Mouse (Mus musculus) heart, adult 2 months (tissue): Measurements from ENCODE around the gene Hmgb4. TPM values are rescaled to one million over a fixed set of nuclear protein-coding genes. Genes with fewer than 3 reads are reported as not detected.

Experiments used
- DNase-seq, 2 experiments: peaks; one replicate each; pipeline ENCODE4 v3.0.0; 2021
- H3K27ac ChIP-seq: fragments of 200-600 bp; 2 replicates; pipeline ENCODE4 v1.8.1; 2022
- H3K27me3 ChIP-seq: fragments of 200-500 bp; 2 replicates; pipeline ENCODE4 v1.6.1; 2012; ENCODE audit warnings: mild to moderate bottlenecking, low read length, inconsistent platforms, mixed read lengths; ENCODE audit not compliant: control insufficient read depth, insufficient read depth
- H3K36me3 ChIP-seq: fragments of 200-500 bp; 2 replicates; pipeline ENCODE4 v1.6.1; 2012; ENCODE audit warnings: low read length, inconsistent platforms; ENCODE audit not compliant: control insufficient read depth, insufficient read depth
- H3K4me1 ChIP-seq: fragments of 200-500 bp; 2 replicates; pipeline ENCODE4 v1.6.1; 2011; ENCODE audit warnings: low read length; ENCODE audit not compliant: control insufficient read depth, insufficient read depth
- H3K4me3 ChIP-seq: fragments of 200-600 bp; 2 replicates; pipeline ENCODE4 v1.8.1; 2022
- H3K79me2 ChIP-seq: fragments of 200-500 bp; replicated peaks from 2 replicates; pipeline ENCODE4 v1.6.1; 2012; ENCODE audit warnings: mild to moderate bottlenecking, inconsistent platforms, low read length, moderate library complexity, mixed read lengths; ENCODE audit not compliant: control insufficient read depth, insufficient read depth
- H3K9ac ChIP-seq: fragments of 200-500 bp; 2 replicates; pipeline ENCODE4 v1.6.1; 2012; ENCODE audit warnings: low read depth, mild to moderate bottlenecking, control low read depth, inconsistent platforms, low read length, mixed read lengths
- CTCF ChIP-seq: fragments of 200-600 bp; IDR thresholded peaks from 2 replicates; pipeline ENCODE4 v1.8.1; 2022; ENCODE audit warnings: antibody characterized with exemption, mild to moderate bottlenecking, moderate library complexity
- EP300 ChIP-seq: fragments of 200-500 bp; IDR thresholded peaks from 2 replicates; pipeline ENCODE4 v1.6.1; 2011; ENCODE audit warnings: low read depth, low read length, control low read depth; ENCODE audit not compliant: insufficient read depth
- POLR2A ChIP-seq: fragments of 200-500 bp; IDR thresholded peaks from 2 replicates; pipeline ENCODE4 v1.6.1; 2011; ENCODE audit warnings: mild to moderate bottlenecking, low read depth, low read length, control low read depth; ENCODE audit not compliant: insufficient read depth
- WGBS: fragments of 180-500 bp; shearing (Covaris S2); methylation state at CpG from one replicate; pipeline ENCODE4 v1.1.7; 2018; 5-methylcytosine and 5-hydroxymethylcytosine counted together
- intact Hi-C: fragments of 180-260 bp; cut with DNase I; formaldehyde crosslinking; loops from one replicate; pipeline ENCODE4 v1.15.1; 2025
- long read RNA-seq: library from polyadenylated mRNA; stranded (forward); transcript quantifications from one replicate; pipeline ENCODE4 v2.0.0, GENCODE M21; 2021
- polyA plus RNA-seq: library from polyadenylated mRNA; depleted of rRNA; stranded (reverse); fragments of >200 nt; gene quantifications from 2 replicates; pipeline ENCODE4 v1.2.3, GENCODE M21; 2012; rRNA removed
- total RNA-seq, 2 experiments: library from RNA; stranded (reverse); gene quantifications; 2 replicates each; pipeline ENCODE4 v1.2.3; 2021

Gene Hmgb4
- total RNA-seq (not detected), polyA plus RNA-seq (0.25 TPM in 1 of 2 replicates, not detected in the other)
- long read RNA-seq = 0 reads

DNA sequence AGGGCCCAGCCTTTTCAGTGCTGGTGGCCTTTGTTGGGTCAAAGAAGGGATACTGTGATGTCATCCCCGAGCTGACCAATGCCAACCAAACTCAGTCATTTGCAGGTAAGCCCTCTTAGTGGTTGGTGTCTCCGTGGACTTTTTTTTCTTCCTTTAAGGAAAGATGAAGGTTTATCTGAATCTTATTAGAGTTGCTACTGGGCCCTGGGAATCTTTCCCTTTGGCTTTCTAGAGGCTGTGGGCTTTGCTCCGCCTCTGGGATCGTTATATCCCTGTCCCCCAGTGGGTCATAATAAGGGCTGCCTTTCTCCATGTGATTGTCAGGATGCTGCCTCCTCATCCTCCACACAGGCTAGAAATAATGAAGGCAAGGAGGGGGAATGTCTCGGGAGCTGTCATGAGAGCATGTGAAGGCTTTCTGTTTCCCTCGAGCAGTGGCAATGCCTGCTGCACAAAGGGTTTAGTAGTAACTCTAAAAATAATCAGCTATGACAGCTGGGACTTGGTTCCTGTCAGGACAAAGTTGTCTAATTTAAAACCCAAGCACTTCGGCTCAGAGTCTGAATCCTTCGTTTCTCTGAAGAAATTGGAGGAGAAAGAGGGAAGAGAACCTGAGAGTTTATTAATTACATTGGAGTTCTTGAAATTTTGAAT lies at the start of gene Hmgb4:
TSS of gene Hmgb4 (minus strand) at position 51 of the 654 bp plus-strand sequence.
- Histone ChIP-seq H3K79me2 (no peaks in the 10 kb centered on the region), H3K9ac (no peak within 1 kb of the TSS), H3K36me3 (no peaks in the 10 kb centered on the region), H3K27ac (no peak within 1 kb of the TSS), H3K4me1 (no peaks in the 10 kb centered on the region), H3K4me3 (no peak within 1 kb of the TSS), H3K27me3 (no peaks in the 10 kb centered on the region)
- no peak for DNase-seq
- WGBS = 61% methylated on average over 8 of the region's 8 CpGs
- TF ChIP-seq POLR2A = no peak
- TF ChIP-seq EP300 = no peak
- no peak for TF ChIP-seq CTCF
- intact Hi-C loops = no loop called here

GRCm38 (mm10) chr4:128306011-128306410 lies 45.3 kb upstream of the Hmgb4 start:
- Histone ChIP-seq H3K27ac (no peak overlapping the region), H3K79me2 (no peaks in the 10 kb centered on the region), H3K9ac (no peak overlapping the region), H3K27me3 (no peaks in the 10 kb centered on the region), H3K36me3 (no peaks in the 10 kb centered on the region), H3K4me3 (no peak overlapping the region), H3K4me1 (no peaks in the 10 kb centered on the region)
- TF ChIP-seq CTCF = no peak
- TF ChIP-seq EP300 = no peak
- TF ChIP-seq POLR2A = no peak
- WGBS = 87% methylated on average over 8 of the region's 8 CpGs
- intact Hi-C loops = no loop called here
- no peak for DNase-seq

- DNase-seq = no peak
- H3K36me3 ChIP-seq = no peaks in the 10 kb centered on the region
- no peaks in the 10 kb centered on the region for H3K4me1 ChIP-seq
- TF ChIP-seq EP300 (no peak), CTCF (no peak), POLR2A (no peak)
- H3K27me3 ChIP-seq = no peaks in the 10 kb centered on the region
- H3K4me3 ChIP-seq = no peak overlapping the region
- intact Hi-C loops = no loop called here
- no peak overlapping the region for H3K9ac ChIP-seq
- no peaks in the 10 kb centered on the region for H3K79me2 ChIP-seq
- H3K27ac ChIP-seq = no peak overlapping the region
- 68% methylated on average over 8 of the region's 8 CpGs for WGBS
Observed at GRCm38 (mm10) chr4:128304049-128304448, 43.3 kb upstream of the Hmgb4 start.

DNA sequence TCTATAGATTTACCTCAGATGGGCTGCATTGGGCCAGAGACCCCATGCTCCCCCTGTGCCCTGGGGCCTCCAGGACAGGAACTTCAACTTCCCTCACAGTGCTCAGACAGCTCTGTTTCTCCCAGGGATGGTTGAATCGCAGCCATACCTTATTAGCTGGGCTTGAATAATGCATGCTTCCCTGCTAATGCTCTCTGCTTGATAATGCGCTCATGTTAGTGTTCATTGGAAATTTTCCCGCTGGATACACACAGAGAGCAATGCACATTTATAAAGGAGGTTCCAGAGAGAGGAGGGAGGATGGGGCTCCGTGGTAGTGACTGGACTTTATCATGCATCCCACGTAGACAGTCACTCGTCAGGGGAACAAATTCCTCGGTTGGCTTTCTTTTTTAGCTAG lies 27.3 kb upstream of the Hmgb4 start:
- 66% methylated on average over 7 of the region's 7 CpGs for WGBS
- Histone ChIP-seq H3K27ac (no peak overlapping the region), H3K4me1 (no peaks in the 10 kb centered on the region), H3K36me3 (no peaks in the 10 kb centered on the region), H3K27me3 (no peaks in the 10 kb centered on the region), H3K4me3 (no peak overlapping the region), H3K79me2 (no peaks in the 10 kb centered on the region), H3K9ac (no peak overlapping the region)
- TF ChIP-seq CTCF = no peak
- no peak for TF ChIP-seq EP300
- no peak for TF ChIP-seq POLR2A
- intact Hi-C loops = no loop called here
- no peak for DNase-seq

- H3K27me3 ChIP-seq = no peaks in the 10 kb centered on the region
- no peak overlapping the region for H3K9ac ChIP-seq
- intact Hi-C loops = no loop called here
- no peak for DNase-seq
- 72% methylated on average over 1 of the region's 1 CpGs for WGBS
- no peaks in the 10 kb centered on the region for H3K79me2 ChIP-seq
- no peak overlapping the region for H3K4me3 ChIP-seq
- TF ChIP-seq POLR2A = no peak
- no peak for TF ChIP-seq CTCF
- no peak for TF ChIP-seq EP300
- H3K36me3 ChIP-seq = no peaks in the 10 kb centered on the region
- no peak overlapping the region for H3K27ac ChIP-seq
- H3K4me1 ChIP-seq = no peaks in the 10 kb centered on the region
Observed at GRCm38 (mm10) chr4:128285009-128285408, 24.3 kb upstream of the Hmgb4 start.

GRCm38 (mm10) chr4:128275586-128275985 lies 14.8 kb upstream of the Hmgb4 start:
- Histone ChIP-seq H3K79me2 (no peaks in the 10 kb centered on the region), H3K27ac (no peak overlapping the region), H3K27me3 (no peaks in the 10 kb centered on the region), H3K36me3 (no peaks in the 10 kb centered on the region), H3K4me1 (no peaks in the 10 kb centered on the region), H3K9ac (no peak overlapping the region), H3K4me3 (no peak overlapping the region)
- no peak for DNase-seq
- intact Hi-C loops = no loop called here
- TF ChIP-seq CTCF (no peak), EP300 (no peak)
- 74% methylated on average over 6 of the region's 6 CpGs for WGBS
